Mouse (Mus musculus) heart, embryonic 16.5 days (tissue): ENCODE data around the gene Tnrc6a. TPM values are rescaled to one million over a fixed set of nuclear protein-coding genes. Genes with fewer than 3 reads are reported as not detected.

Source experiments
- ATAC-seq: fragments of 200-750 bp; cut with Nextera tagmentation; replicated peaks from 2 replicates; pipeline ENCODE4 v1.8.0; 2017; ENCODE audit warnings: moderate number of reproducible peaks; ENCODE audit not compliant: insufficient read depth, low FRiP score; ENCODE audit errors: extremely low read depth
- H3K27ac ChIP-seq: fragments of 300-500 bp; sonication (generic); 2 replicates; pipeline ENCODE4 v1.5.1; 2014; ENCODE audit warnings: mild to moderate bottlenecking, low read length, control low read depth, moderate library complexity
- H3K27me3 ChIP-seq: fragments of 300-500 bp; sonication (generic); 2 replicates; pipeline ENCODE4 v1.6.1; 2014; ENCODE audit warnings: low read length, mixed read lengths; ENCODE audit not compliant: control insufficient read depth, insufficient read depth
- H3K36me3 ChIP-seq: fragments of 300-500 bp; sonication (generic); 2 replicates; pipeline ENCODE4 v1.6.1; 2014; ENCODE audit not compliant: control insufficient read depth, insufficient read depth
- H3K4me1 ChIP-seq: fragments of 300-500 bp; sonication (generic); 2 replicates; pipeline ENCODE4 v1.6.1; 2014; ENCODE audit warnings: low read length, mixed read lengths; ENCODE audit not compliant: control insufficient read depth, insufficient read depth
- H3K4me2 ChIP-seq: fragments of 300-500 bp; sonication (generic); 2 replicates; pipeline ENCODE4 v1.6.1; 2014; ENCODE audit warnings: low read depth, mild to moderate bottlenecking, control low read depth, low read length
- H3K4me3 ChIP-seq: fragments of 300-500 bp; sonication (generic); 2 replicates; pipeline ENCODE4 v1.5.1; 2014; ENCODE audit warnings: mild to moderate bottlenecking, control low read depth, low read length
- H3K9ac ChIP-seq: fragments of 300-500 bp; sonication (generic); 2 replicates; pipeline ENCODE4 v1.6.1; 2014; ENCODE audit warnings: low read length, control low read depth
- H3K9me3 ChIP-seq: fragments of 300-500 bp; sonication (generic); replicated peaks from 2 replicates; pipeline ENCODE4 v1.6.1; 2016; ENCODE audit warnings: low read length; ENCODE audit not compliant: control insufficient read depth
- WGBS: fragments of 180-500 bp; shearing (Covaris S2); extraction: QIAGEN DNeasy Blood & Tissue Kit; methylation state at CpG from one replicate; pipeline ENCODE4 v1.1.7; 2014; 5-methylcytosine and 5-hydroxymethylcytosine counted together
- polyA plus RNA-seq: library from polyadenylated mRNA; unstranded; fragments of >200 nt; fragmentation: Nextera tagmentation; extraction: Ambion mirVana; gene quantifications from 2 replicates; pipeline ENCODE4 v1.2.1, GENCODE M21; 2015

The Tnrc6a gene
- polyA plus RNA-seq, 1 experiment from 2014 or later, result 33.2 TPM

- WGBS, result 87% methylated on average over 2 of the region's 2 CpGs
- H3K27me3 ChIP-seq, result no peaks in the 10 kb centered on the region
- H3K4me3 ChIP-seq, result no peak overlapping the region
- H3K36me3 ChIP-seq, result peaks cover 77% of the 10 kb centered on the region
- H3K27ac ChIP-seq, result no peak overlapping the region
- H3K4me1 ChIP-seq, result no peaks in the 10 kb centered on the region
- H3K9me3 ChIP-seq, result no peaks in the 10 kb centered on the region
- no peak overlapping the region for H3K4me2 ChIP-seq
- no peak for ATAC-seq
- no peak overlapping the region for H3K9ac ChIP-seq
Measured at GRCm38 (mm10) chr7:123169618-123170017, 45.9 kb downstream of the Tnrc6a start.

GRCm38 (mm10) chr7:123172101-123172500 is 48.4 kb downstream of the Tnrc6a start:
- H3K4me1 ChIP-seq, result no peaks in the 10 kb centered on the region
- no peak overlapping the region for H3K9ac ChIP-seq
- H3K36me3 ChIP-seq, result peaks cover 63% of the 10 kb centered on the region
- no peak overlapping the region for H3K4me3 ChIP-seq
- H3K27me3 ChIP-seq, result no peaks in the 10 kb centered on the region
- no peak overlapping the region for H3K27ac ChIP-seq
- ATAC-seq, result no peak
- no peak overlapping the region for H3K4me2 ChIP-seq
- WGBS, result 58% methylated on average over 5 of the region's 5 CpGs
- H3K9me3 ChIP-seq, result no peaks in the 10 kb centered on the region

GRCm38 (mm10) chr7:123177215-123177614 is 53.5 kb downstream of the Tnrc6a start:
- no peak for ATAC-seq

GRCm38 (mm10) chr7:123181787-123182701 is 58.4 kb downstream of the Tnrc6a start:
- no peaks in the 10 kb centered on the region for H3K4me1 ChIP-seq
- ATAC-seq, result no peak
- H3K36me3 ChIP-seq, result peaks cover 80% of the 10 kb centered on the region
- 76% methylated on average over 20 of the region's 20 CpGs for WGBS
- H3K27ac ChIP-seq, result no peak overlapping the region
- no peak overlapping the region for H3K4me2 ChIP-seq
- no peak overlapping the region for H3K9ac ChIP-seq
- no peaks in the 10 kb centered on the region for H3K9me3 ChIP-seq
- no peaks in the 10 kb centered on the region for H3K27me3 ChIP-seq
- no peak overlapping the region for H3K4me3 ChIP-seq

More at GRCm38 (mm10) chr7:123177215-123177614, 53.5 kb downstream of the Tnrc6a start:
- H3K4me1 ChIP-seq, result no peaks in the 10 kb centered on the region
- no peak overlapping the region for H3K27ac ChIP-seq
- no peak overlapping the region for H3K4me3 ChIP-seq
- peaks cover 61% of the 10 kb centered on the region for H3K36me3 ChIP-seq
- H3K9me3 ChIP-seq, result no peaks in the 10 kb centered on the region
- H3K9ac ChIP-seq, result no peak overlapping the region
- H3K27me3 ChIP-seq, result no peaks in the 10 kb centered on the region
- no peak overlapping the region for H3K4me2 ChIP-seq

GRCm38 (mm10) chr7:123184891-123185290 is 61.2 kb downstream of the Tnrc6a start:
- Histone ChIP-seq H3K36me3 (peaks cover 86% of the 10 kb centered on the region), H3K27ac (no peak overlapping the region), H3K4me3 (no peak overlapping the region), H3K4me1 (no peaks in the 10 kb centered on the region), H3K9me3 (no peaks in the 10 kb centered on the region), H3K27me3 (no peaks in the 10 kb centered on the region), H3K4me2 (no peak overlapping the region), H3K9ac (no peak overlapping the region)
- no peak for ATAC-seq
- 94% methylated on average over 1 of the region's 1 CpGs for WGBS

- no peak for ATAC-seq
- H3K4me1 ChIP-seq, result no peaks in the 10 kb centered on the region
- H3K4me2 ChIP-seq, result no peak overlapping the region
- peaks cover 84% of the 10 kb centered on the region for H3K36me3 ChIP-seq
- no peak overlapping the region for H3K4me3 ChIP-seq
- no peak overlapping the region for H3K27ac ChIP-seq
- no peaks in the 10 kb centered on the region for H3K27me3 ChIP-seq
- 76% methylated on average over 6 of the region's 6 CpGs for WGBS
- no peak overlapping the region for H3K9ac ChIP-seq
- H3K9me3 ChIP-seq, result no peaks in the 10 kb centered on the region
Measured at GRCm38 (mm10) chr7:123186463-123186862, 62.8 kb downstream of the Tnrc6a start.

- ATAC-seq, result no peak
Measured at GRCm38 (mm10) chr7:123187246-123187645, 63.6 kb downstream of the Tnrc6a start.

GRCm38 (mm10) chr7:123188462-123188861 is 64.8 kb downstream of the Tnrc6a start:
- no peaks in the 10 kb centered on the region for H3K4me1 ChIP-seq
- no peaks in the 10 kb centered on the region for H3K9me3 ChIP-seq
- H3K36me3 ChIP-seq, result peaks cover 82% of the 10 kb centered on the region
- no peaks in the 10 kb centered on the region for H3K27me3 ChIP-seq
- WGBS, result 78% methylated on average over 3 of the region's 3 CpGs
- ATAC-seq, result no peak
- H3K4me3 ChIP-seq, result no peak overlapping the region
- no peak overlapping the region for H3K27ac ChIP-seq
- H3K4me2 ChIP-seq, result no peak overlapping the region
- H3K9ac ChIP-seq, result no peak overlapping the region

More at GRCm38 (mm10) chr7:123187246-123187645, 63.6 kb downstream of the Tnrc6a start:
- no peak overlapping the region for H3K4me2 ChIP-seq
- no peaks in the 10 kb centered on the region for H3K27me3 ChIP-seq
- WGBS, result 76% methylated on average over 4 of the region's 4 CpGs
- peaks cover 84% of the 10 kb centered on the region for H3K36me3 ChIP-seq
- H3K27ac ChIP-seq, result no peak overlapping the region
- no peaks in the 10 kb centered on the region for H3K9me3 ChIP-seq
- no peak overlapping the region for H3K9ac ChIP-seq
- H3K4me1 ChIP-seq, result no peaks in the 10 kb centered on the region
- no peak overlapping the region for H3K4me3 ChIP-seq

GRCm38 (mm10) chr7:123189762-123190161 is 66.1 kb downstream of the Tnrc6a start:
- Histone ChIP-seq H3K36me3 (peaks cover 72% of the 10 kb centered on the region), H3K9me3 (no peaks in the 10 kb centered on the region), H3K27ac (no peak overlapping the region), H3K27me3 (no peaks in the 10 kb centered on the region), H3K9ac (no peak overlapping the region), H3K4me2 (no peak overlapping the region), H3K4me1 (no peaks in the 10 kb centered on the region), H3K4me3 (no peak overlapping the region)
- 95% methylated on average over 8 of the region's 8 CpGs for WGBS
- ATAC-seq, result no peak
